Mouse (Mus musculus) megakaryocyte-erythroid progenitor cell, adult 5-6 weeks (primary cell): Measurements from ENCODE around the gene Cd300c2. TPM values are rescaled to one million over a fixed set of nuclear protein-coding genes. Genes with fewer than 3 reads are reported as not detected.
"Not testable (repeated sequence)": the region's sequence is repeated elsewhere in the genome, so short reads cannot be mapped to it uniquely, and the experiment has no call there.

ENCODE experiments used
- ATAC-seq: replicated peaks from 2 replicates; pipeline ENCODE4 v1.8.0; 2016; ENCODE audit warnings: mild to moderate bottlenecking, inconsistent platforms; ENCODE audit not compliant: severe bottlenecking, poor library complexity, low FRiP score, low TSS enrichment
- total RNA-seq, 2 experiments: library from RNA; stranded (forward) in 1 of 2; stranded (reverse) in 1 of 2; fragments of 200-1000, 215-1000 nt in 1 of 2; fragments of >200 nt in 1 of 2; fragmentation: Nextera tagmentation in 1 of 2; gene quantifications; 2 replicates each; pipeline ENCODE4 v1.2.3; 2014 to 2017

The Cd300c2 gene
- total RNA-seq (2014; fragmentation: Nextera tagmentation) = not detected in 2 replicates
- total RNA-seq (2017) = not detected in 2 replicates

DNA sequence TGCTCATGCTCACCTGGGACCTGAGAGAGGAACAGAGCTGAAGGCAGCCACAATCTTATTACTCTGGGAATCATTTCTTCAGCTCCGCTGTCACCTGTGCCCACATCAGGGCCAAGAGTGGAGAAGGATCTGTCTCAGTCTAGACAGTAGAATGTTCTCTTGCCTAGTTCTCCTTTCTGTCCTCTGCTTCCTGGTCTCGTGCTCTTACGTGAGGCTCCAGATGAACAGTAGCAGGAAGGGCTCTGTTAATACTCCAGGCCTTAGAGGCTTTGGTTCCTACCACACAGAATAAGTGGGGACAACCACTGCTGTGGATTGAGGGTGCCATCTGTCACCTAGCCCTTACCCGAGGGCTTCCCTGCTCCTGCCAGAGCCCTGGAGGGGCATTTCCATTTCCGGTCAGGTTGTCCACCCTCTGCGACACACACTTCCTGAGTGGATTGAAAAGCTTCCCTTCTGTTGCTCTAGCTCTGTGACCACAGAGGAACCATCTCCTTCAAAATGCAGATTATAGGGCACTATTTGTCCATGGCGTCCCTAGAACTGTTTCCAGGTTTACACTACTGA, at the start of gene Cd300c2:
Gene Cd300c2, minus strand, starts transcription at position 407 of the 567 bp plus-strand sequence.
- no peak for ATAC-seq

GRCm38 (mm10) chr11:115049282-115049895, 47.7 kb upstream of the Cd300c2 start:
- no peak for ATAC-seq

DNA sequence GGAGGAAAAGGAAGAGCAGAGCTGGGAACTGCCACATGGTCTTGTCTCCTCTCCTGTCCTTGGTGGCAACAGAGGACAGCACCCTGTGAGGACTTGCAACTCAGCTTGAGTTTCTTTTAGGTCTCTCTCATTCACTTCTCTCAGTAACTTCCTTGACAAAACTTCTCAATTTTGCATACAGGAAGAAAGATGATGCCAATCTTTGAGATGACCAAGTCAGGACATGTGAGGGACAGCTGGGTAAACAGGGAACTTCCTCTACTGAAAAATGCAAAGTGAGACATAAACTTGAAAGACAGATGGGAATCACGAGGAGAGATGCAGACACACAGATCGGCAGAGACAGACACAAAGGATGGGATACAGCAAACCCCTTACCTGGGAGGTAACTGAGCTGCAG, 46.6 kb upstream of the Cd300c2 start, which contains the start of gene Cd300ld3:
Gene Cd300ld3, minus strand, starts transcription at position 151 of the 400 bp plus-strand sequence.
- no peak for ATAC-seq

DNA sequence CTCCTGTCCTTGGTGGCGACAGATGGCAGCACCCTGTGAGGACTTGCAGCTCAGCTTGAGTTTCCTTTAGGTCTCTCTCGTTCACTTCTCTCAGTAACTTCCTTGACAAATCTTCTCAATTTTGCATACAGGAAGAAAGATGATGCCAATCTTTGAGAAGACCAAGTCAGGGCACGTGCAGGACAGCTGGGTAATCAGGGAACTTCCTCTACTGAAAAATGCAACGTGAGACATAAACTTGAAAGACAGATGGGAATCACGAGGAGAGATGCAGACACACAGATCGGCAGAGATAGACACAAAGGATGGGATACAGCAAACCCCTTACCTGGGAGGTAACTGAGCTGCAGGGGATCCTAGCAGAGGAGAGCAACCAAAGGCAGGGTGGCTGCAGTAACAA, 36.0 kb upstream of the Cd300c2 start, which contains the start of gene Cd300ld5:
Gene Cd300ld5, minus strand, starts transcription at position 101 of the 400 bp plus-strand sequence.
- ATAC-seq = not testable (repeated sequence)

DNA sequence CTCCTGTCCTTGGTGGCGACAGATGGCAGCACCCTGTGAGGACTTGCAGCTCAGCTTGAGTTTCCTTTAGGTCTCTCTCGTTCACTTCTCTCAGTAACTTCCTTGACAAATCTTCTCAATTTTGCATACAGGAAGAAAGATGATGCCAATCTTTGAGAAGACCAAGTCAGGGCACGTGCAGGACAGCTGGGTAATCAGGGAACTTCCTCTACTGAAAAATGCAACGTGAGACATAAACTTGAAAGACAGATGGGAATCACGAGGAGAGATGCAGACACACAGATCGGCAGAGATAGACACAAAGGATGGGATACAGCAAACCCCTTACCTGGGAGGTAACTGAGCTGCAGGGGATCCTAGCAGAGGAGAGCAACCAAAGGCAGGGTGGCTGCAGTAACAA, 25.2 kb upstream of the Cd300c2 start, which contains the start of gene Cd300ld4:
Gene Cd300ld4, minus strand, starts transcription at position 101 of the 400 bp plus-strand sequence.
- ATAC-seq = not testable (repeated sequence)

DNA sequence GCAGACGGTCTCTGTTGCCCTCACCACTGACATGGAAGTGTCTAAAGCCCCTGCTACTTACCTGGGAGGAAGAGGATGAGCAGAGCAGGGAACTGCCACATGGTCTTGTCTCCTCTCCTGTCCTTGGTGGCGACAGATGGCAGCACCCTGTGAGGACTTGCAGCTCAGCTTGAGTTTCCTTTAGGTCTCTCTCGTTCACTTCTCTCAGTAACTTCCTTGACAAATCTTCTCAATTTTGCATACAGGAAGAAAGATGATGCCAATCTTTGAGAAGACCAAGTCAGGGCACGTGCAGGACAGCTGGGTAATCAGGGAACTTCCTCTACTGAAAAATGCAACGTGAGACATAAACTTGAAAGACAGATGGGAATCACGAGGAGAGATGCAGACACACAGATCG, 14.4 kb upstream of the Cd300c2 start, which contains the start of gene Cd300ld2:
Gene Cd300ld2, minus strand, starts transcription at position 101 of the 400 bp plus-strand sequence.
- ATAC-seq = not testable (repeated sequence)

DNA sequence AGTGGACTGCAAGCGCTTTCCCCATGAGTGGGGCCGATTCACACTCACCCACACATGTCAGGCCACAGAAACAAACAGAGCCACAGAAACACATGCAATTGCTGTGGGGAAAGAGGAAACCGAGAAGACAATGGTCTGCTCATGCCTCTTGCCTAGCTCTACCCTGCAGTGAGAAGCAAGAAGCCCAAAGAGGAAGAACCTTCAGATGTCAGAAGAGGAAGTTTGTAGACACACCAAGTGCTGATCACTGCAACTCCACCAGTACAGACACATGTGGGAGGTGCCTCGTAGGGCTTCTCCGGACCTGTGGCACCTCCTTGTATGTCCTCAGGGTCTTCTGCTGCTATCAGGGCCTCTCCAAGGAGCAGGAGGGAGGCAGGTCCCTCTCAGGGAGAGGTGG, 2.4 kb upstream of the Cd300c2 start:
- ATAC-seq = no peak

GRCm38 (mm10) chr11:114989793-114990192, 11.9 kb downstream of the Cd300c2 start, which contains the start of gene Cd300ld:
Gene Cd300ld (minus strand): TSS chr11:114989922.
- no peak for ATAC-seq

- ATAC-seq = no peak
These were observed 19.8 kb downstream of the Cd300c2 start for GRCm38 (mm10) chr11:114981866-114982265.

- ATAC-seq = no peak
These were observed 29.0 kb downstream of the Cd300c2 start for GRCm38 (mm10) chr11:114972726-114973125.

- ATAC-seq = no peak
These were observed 32.9 kb downstream of the Cd300c2 start, which contains the start of gene Cd300c for GRCm38 (mm10) chr11:114968752-114969207. Gene Cd300c (minus strand): TSS chr11:114969157.

GRCm38 (mm10) chr11:114965182-114965828, 36.4 kb downstream of the Cd300c2 start:
- ATAC-seq = no peak

DNA sequence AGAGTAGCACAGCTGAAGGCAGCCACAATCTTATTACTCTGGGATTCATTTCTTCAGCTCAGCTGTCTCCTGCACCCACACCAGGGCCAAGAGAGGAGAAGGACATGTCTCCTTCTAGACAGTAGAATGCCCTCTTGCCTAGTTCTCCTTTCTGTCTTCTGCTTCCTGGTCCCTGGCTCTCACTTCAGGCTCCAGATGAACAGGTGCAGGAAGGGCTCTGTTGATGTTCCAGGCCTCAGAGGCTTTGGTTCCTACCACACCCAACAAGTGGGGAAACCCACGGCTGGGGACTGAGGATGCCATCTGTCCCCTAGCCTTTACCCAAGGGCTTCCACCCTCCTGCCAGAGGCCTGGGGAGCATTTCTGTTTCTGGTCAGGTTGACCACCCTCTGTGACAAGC, 41.3 kb downstream of the Cd300c2 start:
- ATAC-seq = no peak

Other genes starting within 250 kb of the Cd300c2 start
- not detected in 2 replicates for gene Kif19a, start 236.5 kb downstream of the Cd300c2 start, total RNA-seq (2014; fragmentation: Nextera tagmentation)
- not detected in 2 replicates for gene Kif19a, start 236.5 kb downstream of the Cd300c2 start, total RNA-seq (2017)
- gene Btbd17, start 205.9 kb downstream of the Cd300c2 start, total RNA-seq (2014; fragmentation: Nextera tagmentation) = not detected in 2 replicates
- not detected in 2 replicates for gene Btbd17, start 205.9 kb downstream of the Cd300c2 start, total RNA-seq (2017)
- not detected in 2 replicates for gene Gpr142, start 203.0 kb downstream of the Cd300c2 start, total RNA-seq (2014; fragmentation: Nextera tagmentation)
- gene Gpr142, start 203.0 kb downstream of the Cd300c2 start, total RNA-seq (2017) = not detected in 2 replicates
- gene Gprc5c, start 150.7 kb downstream of the Cd300c2 start, total RNA-seq (2014; fragmentation: Nextera tagmentation) = not detected in 2 replicates
- not detected in 2 replicates for gene Gprc5c, start 150.7 kb downstream of the Cd300c2 start, total RNA-seq (2017)
- gene Cd300a, start 111.8 kb downstream of the Cd300c2 start, total RNA-seq (2014; fragmentation: Nextera tagmentation) = 0.52 and 1.9 TPM in 2 replicates
- gene Cd300a, start 111.8 kb downstream of the Cd300c2 start, total RNA-seq (2017) = 1.3 and 5.7 TPM in 2 replicates
- gene Cd300lb, start 67.5 kb downstream of the Cd300c2 start, total RNA-seq (2014; fragmentation: Nextera tagmentation) = not detected in 2 replicates
- gene Cd300lb, start 67.5 kb downstream of the Cd300c2 start, total RNA-seq (2017) = 0.05 TPM in 1 of 2 replicates, not detected in the other
- gene Cd300c, start 32.7 kb downstream of the Cd300c2 start, total RNA-seq (2014; fragmentation: Nextera tagmentation) = not detected in 2 replicates
- not detected in 2 replicates for gene Cd300c, start 32.7 kb downstream of the Cd300c2 start, total RNA-seq (2017)
- not detected in 2 replicates for gene Cd300ld, start 12.0 kb downstream of the Cd300c2 start, total RNA-seq (2014; fragmentation: Nextera tagmentation)
- gene Cd300ld, start 12.0 kb downstream of the Cd300c2 start, total RNA-seq (2017) = not detected in 2 replicates
- gene Cd300ld2, start 14.3 kb upstream of the Cd300c2 start, total RNA-seq (2014; fragmentation: Nextera tagmentation) = not detected in 2 replicates
- gene Cd300ld2, start 14.3 kb upstream of the Cd300c2 start, total RNA-seq (2017) = not detected in 2 replicates
- not detected in 2 replicates for gene Cd300ld4, start 25.1 kb upstream of the Cd300c2 start, total RNA-seq (2014; fragmentation: Nextera tagmentation)
- 1.3 TPM in 1 of 2 replicates, not detected in the other for gene Cd300ld4, start 25.1 kb upstream of the Cd300c2 start, total RNA-seq (2017)
- not detected in 2 replicates for gene Cd300ld5, start 35.9 kb upstream of the Cd300c2 start, total RNA-seq (2014; fragmentation: Nextera tagmentation)
- 1.3 TPM in 1 of 2 replicates, not detected in the other for gene Cd300ld5, start 35.9 kb upstream of the Cd300c2 start, total RNA-seq (2017)
- gene Cd300ld3, start 46.5 kb upstream of the Cd300c2 start, total RNA-seq (2014; fragmentation: Nextera tagmentation) = not detected in 2 replicates
- 1.3 TPM in 1 of 2 replicates, not detected in the other for gene Cd300ld3, start 46.5 kb upstream of the Cd300c2 start, total RNA-seq (2017)
- not detected in 2 replicates for gene Cd300e, start 60.3 kb upstream of the Cd300c2 start, total RNA-seq (2014; fragmentation: Nextera tagmentation)
- gene Cd300e, start 60.3 kb upstream of the Cd300c2 start, total RNA-seq (2017) = not detected in 2 replicates
- gene Rab37, start 89.6 kb upstream of the Cd300c2 start, total RNA-seq (2014; fragmentation: Nextera tagmentation) = 24.4 and 34.3 TPM in 2 replicates
- gene Rab37, start 89.6 kb upstream of the Cd300c2 start, total RNA-seq (2017) = 23.5 and 74.4 TPM in 2 replicates
- gene Cd300lf, start 132.1 kb upstream of the Cd300c2 start, total RNA-seq (2014; fragmentation: Nextera tagmentation) = 2.1 TPM in 1 of 2 replicates, not detected in the other
- 1.0 and 3.4 TPM in 2 replicates for gene Cd300lf, start 132.1 kb upstream of the Cd300c2 start, total RNA-seq (2017)
- 20.4 and 22.2 TPM in 2 replicates for gene Slc9a3r1, start 161.5 kb upstream of the Cd300c2 start, total RNA-seq (2014; fragmentation: Nextera tagmentation)
- 25.9 and 28.3 TPM in 2 replicates for gene Slc9a3r1, start 161.5 kb upstream of the Cd300c2 start, total RNA-seq (2017)
- 5.0 and 10.1 TPM in 2 replicates for gene Tmem104, start 185.6 kb upstream of the Cd300c2 start, total RNA-seq (2014; fragmentation: Nextera tagmentation)
- 1.8 and 7.9 TPM in 2 replicates for gene Tmem104, start 185.6 kb upstream of the Cd300c2 start, total RNA-seq (2017)
- gene Nat9, start 186.0 kb upstream of the Cd300c2 start, total RNA-seq (2014; fragmentation: Nextera tagmentation) = 15.0 and 24.9 TPM in 2 replicates
- 19.4 and 51.5 TPM in 2 replicates for gene Nat9, start 186.0 kb upstream of the Cd300c2 start, total RNA-seq (2017)